Mouse (Mus musculus): ENCODE data around the gene Prpf38b.
A peak's percentile ranks its signal among the peaks of the same experiment; 100 is the strongest.

Gene Prpf38b

GRCm38 (mm10) chr3:108911548-108912413 lies at the start of gene Prpf38b:
Gene Prpf38b (minus strand): TSS chr3:108911727.
- peak; percentile 97 for DNase-seq

DNA sequence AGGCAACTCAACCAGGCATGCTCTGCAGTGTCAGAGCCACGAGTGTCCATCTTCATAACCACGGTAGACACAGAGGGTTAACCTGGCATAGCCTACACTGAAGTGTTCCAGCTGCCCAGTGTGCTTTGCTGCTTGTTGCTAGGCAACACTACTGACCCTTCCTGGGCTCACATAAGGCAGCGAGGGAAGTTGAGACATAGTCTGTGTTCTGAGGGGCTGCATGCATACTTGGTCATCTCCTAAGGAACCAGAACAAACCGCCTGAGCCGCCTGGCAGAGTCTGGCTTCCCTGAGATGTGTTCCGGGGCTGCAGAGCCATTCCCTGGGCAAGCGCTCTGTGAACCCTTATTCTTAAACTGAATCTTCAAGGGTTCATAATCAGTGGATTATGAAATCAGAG lies 49.7 kb upstream of the Prpf38b start:
- DNase-seq, result no peak

DNA sequence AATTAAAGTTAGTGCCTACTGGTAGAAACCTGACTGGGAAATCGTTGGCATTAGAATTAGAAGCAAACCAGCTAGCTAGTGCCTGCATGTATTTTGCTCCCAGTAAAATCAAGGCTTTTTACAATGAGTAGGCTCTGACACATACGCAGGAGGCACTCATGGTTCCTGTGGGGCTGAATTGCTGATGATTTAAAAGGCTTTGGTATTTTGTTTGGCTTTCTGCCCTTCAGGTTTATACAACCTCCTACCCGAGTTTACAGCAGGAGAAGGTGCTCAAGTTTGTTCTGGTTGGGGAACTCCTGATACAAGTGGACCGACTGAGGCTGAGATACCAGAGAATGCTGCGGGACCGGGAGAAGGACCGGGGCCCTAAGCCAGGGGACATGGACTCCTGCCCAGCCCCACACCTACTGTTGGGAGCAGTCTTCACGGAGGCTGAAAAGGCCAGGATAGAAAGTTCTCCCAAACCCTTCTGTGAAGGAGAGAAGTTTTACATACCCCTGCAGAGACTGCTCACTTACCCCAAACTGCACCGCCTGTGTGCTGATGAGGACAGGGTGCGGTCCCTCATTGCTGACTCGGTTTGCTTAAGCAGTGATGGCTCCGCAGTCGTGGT lies 48.3 kb upstream of the Prpf38b start:
- DNase-seq, result no peak

GRCm38 (mm10) chr3:108957976-108958375 lies 46.4 kb upstream of the Prpf38b start:
- DNase-seq, result no peak

GRCm38 (mm10) chr3:108940996-108941395 lies 29.5 kb upstream of the Prpf38b start:
- no peak for DNase-seq

DNA sequence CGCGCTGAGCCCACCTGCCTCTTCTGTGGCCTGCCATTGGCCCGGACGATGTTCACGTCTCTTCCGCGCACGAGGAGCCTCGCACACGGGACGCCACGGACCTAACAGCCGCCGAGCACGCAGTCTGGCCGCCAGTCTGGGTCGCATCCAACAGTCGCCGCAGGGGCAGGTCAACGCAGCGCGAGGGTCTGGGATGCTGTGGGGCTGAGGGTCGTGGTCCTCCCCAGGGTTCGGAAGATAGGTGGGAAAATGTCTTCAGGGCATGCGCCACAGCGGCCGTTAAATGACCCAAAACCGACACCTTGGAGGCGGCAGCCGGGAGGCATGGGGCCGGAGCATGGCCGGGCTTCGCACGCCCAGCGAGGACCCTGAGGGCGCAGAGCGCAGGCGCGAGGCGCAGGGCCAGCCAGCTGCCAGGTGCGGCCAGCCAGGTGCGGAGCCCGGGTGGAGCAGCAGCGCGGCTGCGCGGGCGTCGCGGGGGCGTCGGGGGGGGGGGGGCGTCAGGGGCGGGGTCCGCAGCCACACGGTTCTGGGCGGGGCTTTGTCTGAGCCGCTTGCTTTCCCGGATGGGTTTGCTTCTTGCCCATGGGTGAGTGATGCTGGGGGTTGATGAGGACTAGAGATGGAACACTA lies 28.6 kb upstream of the Prpf38b start, which contains the start of gene Gm9857:
TSS of gene Gm9857 (minus strand) at position 445 of the 633 bp plus-strand sequence.
- no peak for DNase-seq

DNA sequence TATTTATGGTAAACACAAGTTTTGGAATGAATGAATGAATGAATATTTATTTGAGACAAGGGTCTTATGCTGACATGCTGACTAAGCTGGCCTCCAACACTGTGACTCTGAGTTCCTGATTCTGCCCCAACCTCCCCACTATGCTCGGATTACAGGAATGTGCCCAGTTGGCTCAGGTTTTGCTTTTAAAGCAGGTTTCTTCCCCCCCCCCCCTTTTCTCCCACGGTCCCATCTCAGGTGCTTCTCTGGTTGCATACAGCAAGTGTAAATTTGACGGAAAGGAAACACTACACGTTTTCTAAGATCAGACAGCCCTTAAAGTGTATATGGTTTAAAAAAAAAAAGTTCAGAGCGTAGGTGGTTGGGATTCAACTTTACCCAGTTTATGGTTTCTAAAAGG lies 28.0 kb upstream of the Prpf38b start, which contains the start of gene Henmt1:
TSS of gene Henmt1 (plus strand) at position 301 of the 400 bp plus-strand sequence.
- no peak for DNase-seq

DNA sequence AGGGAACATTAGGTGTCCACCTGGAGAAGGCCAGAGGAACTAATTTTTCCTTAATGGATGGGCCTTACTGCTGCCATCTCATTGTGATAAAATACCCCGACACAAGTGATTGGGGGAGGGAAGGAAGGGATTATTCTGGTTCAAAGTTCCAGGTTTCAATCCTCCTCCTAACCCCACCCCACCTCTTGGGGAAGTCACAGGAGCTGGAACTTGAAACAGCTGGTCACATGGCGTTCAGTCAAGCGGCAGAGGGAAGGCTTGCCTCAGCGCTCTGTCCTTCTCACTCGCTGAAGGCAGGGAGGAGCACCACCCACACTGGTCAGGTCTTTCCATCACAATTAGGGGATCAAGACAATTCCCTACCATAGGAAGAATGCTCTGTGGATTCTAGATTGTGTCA lies 27.2 kb upstream of the Prpf38b start:
- DNase-seq, result no peak

GRCm38 (mm10) chr3:108933557-108933956 lies 22.0 kb upstream of the Prpf38b start:
- DNase-seq, result no peak

- no peak for DNase-seq
Measured at GRCm38 (mm10) chr3:108926308-108926707, 14.8 kb upstream of the Prpf38b start.

DNA sequence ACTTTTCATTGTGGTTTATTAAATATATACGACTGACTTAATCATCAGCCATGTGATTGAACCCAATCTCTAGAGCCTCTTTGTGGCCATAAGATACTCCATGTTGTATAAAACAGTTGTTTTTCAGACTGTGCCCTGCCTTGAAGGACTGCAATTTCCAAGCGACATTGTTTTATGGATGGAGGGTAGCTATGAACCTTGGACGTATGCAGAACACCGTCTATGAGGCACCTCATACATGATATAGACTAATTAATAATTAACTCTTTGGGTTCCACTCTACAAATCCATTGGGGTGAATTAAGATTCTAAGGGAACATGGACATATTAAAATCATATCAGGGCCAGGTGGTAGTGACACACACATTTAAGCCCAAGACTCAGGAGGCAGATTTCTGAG lies 14.2 kb upstream of the Prpf38b start:
- no peak for DNase-seq

DNA sequence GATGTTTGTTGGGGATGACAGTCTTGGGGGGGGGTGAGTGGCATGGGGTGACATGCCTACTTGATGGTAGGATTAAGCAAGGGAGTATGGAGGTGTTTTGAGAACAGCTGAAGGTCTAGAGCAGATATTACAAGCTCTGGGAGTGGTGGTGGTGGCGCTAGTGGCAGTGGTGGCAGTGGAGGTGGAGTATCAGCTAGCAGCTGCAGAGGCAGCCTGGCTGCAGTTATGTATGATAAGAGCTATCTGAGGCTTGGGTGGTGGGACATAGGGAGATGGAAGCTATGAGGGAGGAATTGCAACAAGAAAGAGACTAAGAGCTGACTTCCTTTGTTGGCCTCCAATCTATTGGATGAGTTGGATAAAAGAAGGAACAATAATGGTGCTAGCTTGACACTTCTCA lies 10.3 kb upstream of the Prpf38b start:
- DNase-seq, result no peak

DNA sequence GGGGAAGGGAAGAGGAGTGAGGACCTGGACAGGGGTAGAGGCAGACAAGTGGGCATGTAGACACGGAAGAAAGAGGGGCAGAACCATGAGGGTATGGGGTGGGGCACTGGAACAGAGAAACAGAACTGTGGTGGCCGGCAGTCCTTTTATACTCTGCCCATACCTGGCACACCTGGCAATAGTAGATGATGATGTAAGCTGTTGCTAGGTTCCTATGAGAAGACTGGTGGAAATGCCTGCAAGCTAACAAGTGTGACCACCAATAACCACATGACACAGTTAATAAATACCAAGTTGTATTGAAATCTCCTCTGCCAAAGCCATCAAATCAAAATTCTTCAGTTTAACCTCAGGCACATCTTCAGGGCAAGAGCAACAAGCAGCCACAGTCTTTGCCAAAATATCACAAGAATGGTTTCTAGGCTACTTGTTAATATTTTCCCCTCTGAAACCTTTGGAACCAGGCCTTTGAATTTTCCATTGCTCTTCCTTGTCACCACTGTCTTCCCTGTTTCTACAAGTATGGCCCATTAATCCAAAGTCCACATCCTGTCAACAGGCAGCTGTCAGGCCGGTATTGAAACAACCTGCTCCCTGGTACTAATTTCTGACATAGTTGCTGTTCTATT lies 9.0 kb upstream of the Prpf38b start:
- no peak for DNase-seq

GRCm38 (mm10) chr3:108918852-108919251 lies 7.3 kb upstream of the Prpf38b start:
- no peak for DNase-seq

DNA sequence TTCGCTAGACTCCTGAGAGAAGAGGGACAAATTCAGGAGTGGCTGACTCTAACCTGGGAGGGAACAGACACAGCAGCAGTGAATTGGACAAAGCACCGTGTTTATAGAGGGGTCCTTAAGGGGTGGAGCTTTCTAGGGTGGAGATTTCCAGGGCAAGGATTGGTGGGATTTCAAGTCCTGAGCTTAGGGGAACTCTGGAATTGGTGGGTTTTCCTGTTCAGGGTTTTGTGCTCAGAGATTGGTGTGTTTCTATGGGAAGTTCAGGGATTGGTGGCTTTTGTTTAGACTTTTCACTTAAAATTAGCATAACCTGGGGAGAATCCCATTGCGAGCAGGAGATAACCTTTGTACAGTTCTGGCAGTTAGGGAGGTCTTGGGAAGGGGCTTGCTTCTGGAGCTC lies 6.5 kb upstream of the Prpf38b start:
- DNase-seq, result no peak

DNA sequence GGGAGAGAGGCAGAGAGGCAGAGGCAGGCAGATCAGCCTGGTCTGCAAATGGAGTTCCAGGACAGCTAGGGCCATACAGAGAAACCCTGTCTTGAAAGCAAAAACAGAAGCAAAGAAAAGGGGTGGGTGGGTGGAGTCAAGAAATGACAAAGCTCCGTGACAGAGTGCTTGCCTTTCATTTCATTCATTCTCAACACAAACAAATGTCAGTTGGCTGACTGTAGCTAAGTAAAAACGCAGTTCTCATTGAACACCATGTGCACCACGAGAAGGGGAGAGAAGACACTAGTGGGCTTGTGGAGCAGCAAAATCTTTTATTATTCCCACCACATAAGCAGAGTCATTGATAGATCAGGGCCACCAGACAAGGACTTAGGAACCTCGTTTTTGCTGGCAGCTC lies 5.3 kb upstream of the Prpf38b start:
- no peak for DNase-seq

GRCm38 (mm10) chr3:108915999-108916398 lies 4.5 kb upstream of the Prpf38b start:
- no peak for DNase-seq

- peak; percentile 42 for DNase-seq
Measured at GRCm38 (mm10) chr3:108911081-108911547, 413 bp downstream of the Prpf38b start.

GRCm38 (mm10) chr3:108910303-108911080 lies 1.0 kb downstream of the Prpf38b start:
- no peak for DNase-seq

- no peak for DNase-seq
Measured at GRCm38 (mm10) chr3:108902934-108903333, 8.6 kb downstream of the Prpf38b start.

- no peak for DNase-seq
Measured at GRCm38 (mm10) chr3:108902038-108902437, 9.5 kb downstream of the Prpf38b start.

DNA sequence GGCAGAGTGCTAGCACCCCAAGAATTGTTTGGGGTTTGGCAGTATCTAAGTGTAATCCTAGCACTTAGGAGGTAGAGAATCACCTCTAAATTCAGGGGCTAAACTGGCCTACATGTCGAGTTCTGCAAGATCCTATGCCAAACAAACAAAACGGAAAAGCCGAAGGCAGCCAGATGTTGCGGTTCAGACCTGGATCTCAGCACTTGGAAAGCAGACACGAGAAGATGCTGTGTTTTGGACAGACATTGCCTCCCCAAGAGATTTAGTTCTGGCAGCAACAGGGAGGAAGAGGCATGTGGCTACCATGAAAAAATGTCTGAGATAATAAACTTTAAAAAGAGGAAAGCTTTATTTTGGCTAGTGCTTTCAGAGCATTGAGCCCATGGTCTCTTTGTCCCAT lies 10.8 kb downstream of the Prpf38b start:
- no peak for DNase-seq

Data from right cerebral cortex, adult 18-20 months (tissue).